Mouse (Mus musculus) heart, embryonic 15.5 days (tissue): ENCODE results near the gene Slc22a23. TPM values are rescaled to one million over a fixed set of nuclear protein-coding genes. Genes with fewer than 3 reads are reported as not detected.

ENCODE experiments used
- ATAC-seq: fragments of 200-750 bp; cut with Nextera tagmentation; replicated peaks from 2 replicates; pipeline ENCODE4 v1.8.0; 2017; ENCODE audit warnings: low read depth, moderate TSS enrichment; ENCODE audit not compliant: insufficient number of reproducible peaks, insufficient read depth, low FRiP score
- H3K27ac ChIP-seq: fragments of 300-500 bp; sonication (generic); 2 replicates; pipeline ENCODE4 v1.5.1; 2015; ENCODE audit warnings: mild to moderate bottlenecking, inconsistent platforms
- H3K27me3 ChIP-seq: fragments of 300-500 bp; sonication (generic); 2 replicates; pipeline ENCODE4 v1.6.1; 2015; ENCODE audit warnings: inconsistent platforms
- H3K36me3 ChIP-seq: fragments of 300-500 bp; sonication (generic); 2 replicates; pipeline ENCODE4 v1.6.1; 2015; ENCODE audit warnings: mild to moderate bottlenecking, inconsistent platforms
- H3K4me1 ChIP-seq: fragments of 300-500 bp; sonication (generic); replicated peaks from 2 replicates; pipeline ENCODE4 v1.6.1; 2015; ENCODE audit warnings: inconsistent platforms
- H3K4me2 ChIP-seq: fragments of 300-500 bp; sonication (generic); 2 replicates; pipeline ENCODE4 v1.6.1; 2015; ENCODE audit warnings: inconsistent platforms, mild to moderate bottlenecking, moderate library complexity
- H3K4me3 ChIP-seq: fragments of 300-500 bp; sonication (generic); 2 replicates; pipeline ENCODE4 v1.5.1; 2015; ENCODE audit warnings: mild to moderate bottlenecking, inconsistent platforms
- H3K9ac ChIP-seq: fragments of 300-500 bp; sonication (generic); 2 replicates; pipeline ENCODE4 v1.6.1; 2015; ENCODE audit warnings: mild to moderate bottlenecking, inconsistent platforms
- H3K9me3 ChIP-seq: fragments of 300-500 bp; sonication (generic); replicated peaks from 2 replicates; pipeline ENCODE4 v1.6.1; 2016; ENCODE audit warnings: inconsistent platforms
- WGBS: fragments of 180-500 bp; shearing (Covaris S2); methylation state at CpG from one replicate; pipeline ENCODE4 v1.1.7; 2015; ENCODE audit warnings: mixed read lengths; 5-methylcytosine and 5-hydroxymethylcytosine counted together
- polyA plus RNA-seq: library from polyadenylated mRNA; unstranded; fragments of >200 nt; fragmentation: Nextera tagmentation; extraction: Ambion mirVana; gene quantifications from 2 replicates; pipeline ENCODE4 v1.2.1, GENCODE M21; 2015

Gene Slc22a23
- polyA plus RNA-seq, 1 experiment from 2014 or later: 2.5 TPM

DNA sequence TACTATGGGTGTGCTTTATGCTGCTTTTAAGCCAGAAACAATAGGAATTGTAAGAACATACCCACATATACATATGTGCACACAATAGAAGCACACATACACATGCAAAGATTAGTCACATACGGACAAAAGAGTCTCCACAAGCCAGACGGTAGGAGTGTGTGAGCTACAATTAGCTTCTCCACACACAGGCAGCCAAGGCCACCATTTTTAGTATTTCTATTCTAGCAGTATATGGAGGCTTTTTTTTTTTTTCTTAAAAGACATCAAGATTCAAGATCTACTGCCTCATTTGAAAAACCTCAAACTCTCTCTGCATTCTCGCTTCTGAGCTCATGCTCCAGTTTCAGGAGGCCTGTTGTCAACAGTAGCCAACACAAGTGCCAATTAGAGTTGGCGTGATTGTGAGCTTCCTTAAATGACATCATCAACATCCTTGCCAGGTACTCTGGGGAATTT lies 31.9 kb downstream of the Slc22a23 start:
- Histone ChIP-seq H3K27me3 (no peaks in the 10 kb centered on the region), H3K4me1 (0 out of 2 replicates have a peak, but pooled peaks cover 2% of the 10 kb centered on the region), H3K9me3 (no peaks in the 10 kb centered on the region), H3K4me3 (no peak overlapping the region), H3K27ac (no peak overlapping the region), H3K4me2 (no peak overlapping the region), H3K9ac (no peak overlapping the region), H3K36me3 (no peaks in the 10 kb centered on the region)
- 58% methylated on average over 4 of the region's 4 CpGs for WGBS
- no peak for ATAC-seq

DNA sequence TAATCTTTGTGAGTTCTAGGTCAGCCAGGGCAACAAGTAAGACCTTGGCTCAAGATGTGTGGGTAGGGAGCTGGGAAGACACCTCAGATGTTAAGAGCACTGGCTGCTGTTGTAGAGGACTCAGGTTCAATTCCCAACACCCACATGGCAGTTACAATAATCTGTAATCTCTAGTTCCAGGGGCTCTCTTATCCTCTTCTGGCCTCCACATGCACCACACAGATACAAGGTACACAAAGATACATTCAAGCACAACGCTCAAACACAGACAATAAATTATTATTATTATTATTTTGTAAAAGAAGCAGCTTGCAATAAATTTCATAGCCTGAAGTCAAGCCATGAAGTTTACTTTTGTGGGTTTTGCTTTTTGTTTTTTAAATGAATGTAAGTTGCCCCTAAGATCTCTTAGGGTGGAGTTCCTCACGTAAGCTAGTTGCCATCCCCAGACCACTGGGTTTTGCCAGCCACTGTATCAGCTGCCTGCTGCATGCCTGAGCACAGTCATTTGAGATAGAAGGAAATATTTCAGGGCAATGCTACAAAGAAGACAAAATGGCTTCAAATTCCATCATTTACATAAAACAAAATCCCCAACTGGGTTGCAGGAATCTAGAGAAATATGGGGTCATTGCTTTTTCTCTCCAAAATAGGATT lies 32.5 kb downstream of the Slc22a23 start:
- Histone ChIP-seq H3K36me3 (no peaks in the 10 kb centered on the region), H3K4me3 (no peak overlapping the region), H3K27ac (no peak overlapping the region), H3K9me3 (no peaks in the 10 kb centered on the region), H3K4me1 (0 out of 2 replicates have a peak, but pooled peaks cover 2% of the 10 kb centered on the region), H3K4me2 (no peak overlapping the region), H3K9ac (no peak overlapping the region), H3K27me3 (no peaks in the 10 kb centered on the region)
- no peak for ATAC-seq
- 78% methylated on average over 2 of the region's 2 CpGs for WGBS

DNA sequence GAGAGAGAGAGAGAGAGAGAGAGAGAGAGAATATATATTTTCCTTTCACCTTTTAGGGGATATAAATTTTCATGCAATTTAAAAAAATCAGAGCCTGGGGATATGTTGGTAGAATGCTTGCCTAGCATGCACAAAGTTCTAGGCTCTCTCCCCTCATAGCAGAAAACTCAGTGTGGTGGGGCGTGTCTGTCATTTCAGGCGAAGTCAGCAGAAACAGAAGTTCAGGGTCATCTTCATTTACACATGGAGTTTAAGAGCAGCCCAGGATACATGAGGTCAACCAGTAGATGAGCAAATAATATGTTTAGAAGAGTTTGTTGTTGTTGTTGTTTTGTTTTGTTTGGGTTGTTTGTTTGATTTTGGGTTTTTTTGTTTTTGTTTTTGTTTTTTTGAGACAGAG lies 33.4 kb downstream of the Slc22a23 start:
- 0 out of 2 replicates have a peak, but pooled peaks cover under 1% of the 10 kb centered on the region for H3K4me1 ChIP-seq
- H3K9ac ChIP-seq: no peak overlapping the region
- no peaks in the 10 kb centered on the region for H3K27me3 ChIP-seq
- no peaks in the 10 kb centered on the region for H3K36me3 ChIP-seq
- H3K4me3 ChIP-seq: no peak overlapping the region
- ATAC-seq: no peak
- no peak overlapping the region for H3K4me2 ChIP-seq
- H3K27ac ChIP-seq: no peak overlapping the region
- H3K9me3 ChIP-seq: no peaks in the 10 kb centered on the region
- WGBS: 88% methylated on average over 2 of the region's 2 CpGs

DNA sequence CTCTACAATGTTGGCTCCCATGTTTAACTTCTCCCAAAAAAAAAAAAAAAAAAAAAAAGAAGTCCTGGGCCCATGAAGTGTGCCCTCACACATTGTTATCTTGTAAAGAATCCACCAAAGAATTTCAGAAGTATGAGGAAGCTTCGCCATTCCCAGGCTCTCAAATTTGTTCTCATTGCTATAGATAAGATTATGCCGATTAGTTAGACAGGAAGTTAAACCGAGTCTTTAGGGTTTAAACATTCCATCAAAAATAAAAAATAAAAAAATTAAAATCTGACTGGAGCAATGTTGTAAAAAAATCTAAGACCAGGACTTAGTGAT lies 36.4 kb downstream of the Slc22a23 start:
- Histone ChIP-seq H3K36me3 (no peaks in the 10 kb centered on the region), H3K4me2 (no peak overlapping the region), H3K4me1 (no peaks in the 10 kb centered on the region), H3K4me3 (no peak overlapping the region), H3K27me3 (no peaks in the 10 kb centered on the region), H3K9me3 (no peaks in the 10 kb centered on the region), H3K9ac (no peak overlapping the region), H3K27ac (no peak overlapping the region)
- ATAC-seq: no peak
- 48% methylated on average over 3 of the region's 3 CpGs for WGBS

DNA sequence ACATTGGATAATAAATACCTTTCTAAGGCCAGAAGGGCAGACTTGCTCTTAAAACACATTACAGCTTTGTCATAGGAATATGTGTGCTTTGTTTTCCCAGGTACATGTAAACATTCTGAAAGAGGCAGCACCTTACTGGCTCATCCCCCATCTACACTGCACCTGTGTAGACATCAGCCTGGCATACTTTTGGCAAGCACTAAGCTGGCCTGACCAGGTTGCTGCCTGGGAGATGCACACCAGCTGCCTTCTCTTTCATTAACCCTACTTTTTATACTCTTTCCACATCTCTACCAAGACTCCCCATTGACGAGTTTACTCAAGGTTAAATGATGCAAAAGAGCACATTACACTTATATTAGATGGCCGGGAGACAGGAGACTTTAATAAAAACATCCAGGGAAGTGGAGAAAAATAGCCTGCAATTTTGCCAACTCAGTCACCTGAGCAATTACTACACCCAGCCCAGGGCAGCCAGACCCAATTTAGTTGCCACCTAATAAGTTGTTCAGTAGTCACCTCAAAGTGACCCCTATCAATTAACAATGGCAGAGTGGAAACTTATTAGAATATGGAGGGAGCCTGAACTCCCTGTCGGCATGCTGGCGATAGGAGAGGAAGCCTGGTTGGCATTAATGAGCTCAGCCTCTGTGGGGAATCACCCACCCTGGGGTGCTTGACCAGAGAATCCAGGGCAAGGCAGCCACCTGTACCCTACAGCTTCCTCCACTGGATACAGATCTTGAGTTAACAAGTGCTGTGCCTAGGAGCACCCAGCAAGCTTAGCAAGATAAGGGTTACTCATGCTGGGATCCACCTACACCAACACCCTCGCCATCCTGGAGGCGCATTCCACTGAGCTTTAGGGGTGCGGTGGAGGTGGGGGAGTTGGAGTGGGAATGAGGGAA lies 37.0 kb downstream of the Slc22a23 start:
- no peak overlapping the region for H3K4me2 ChIP-seq

DNA sequence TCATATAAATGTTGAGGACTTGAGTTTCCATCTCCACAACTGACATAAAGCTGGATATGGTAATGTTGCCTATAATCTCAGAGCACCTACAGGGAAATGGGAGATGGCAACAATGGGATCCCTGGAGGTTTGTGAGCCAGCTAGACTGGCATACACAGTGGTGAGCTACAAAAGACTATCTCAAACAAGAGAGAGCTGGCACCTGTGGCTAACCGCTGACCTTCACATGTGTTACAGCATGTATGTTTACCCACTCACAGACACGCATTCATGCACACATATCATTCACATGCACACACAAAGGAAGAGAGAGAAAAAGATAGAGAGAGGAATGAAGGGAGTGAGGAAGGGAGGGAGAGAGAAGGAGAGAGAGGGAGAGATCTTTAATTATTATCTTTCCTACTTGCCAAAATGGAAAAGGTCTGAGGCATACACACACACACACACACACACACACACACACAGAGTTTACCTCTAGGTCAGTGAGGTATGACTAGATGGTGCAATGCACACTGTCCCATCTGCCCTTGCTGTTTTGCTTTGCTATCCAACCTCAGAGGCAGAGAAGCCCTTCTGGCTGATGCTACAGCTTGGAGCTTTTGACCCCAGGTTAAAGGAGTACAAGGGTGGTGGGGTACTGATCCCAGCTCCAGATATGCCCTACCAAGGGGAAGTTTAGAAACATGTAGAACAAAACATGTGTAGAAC lies 38.9 kb downstream of the Slc22a23 start:
- H3K27ac ChIP-seq: no peak overlapping the region

More for the DNA sequence above, 37.0 kb downstream of the Slc22a23 start:
- Histone ChIP-seq H3K9me3 (no peaks in the 10 kb centered on the region), H3K27ac (no peak overlapping the region), H3K4me1 (no peaks in the 10 kb centered on the region), H3K36me3 (no peaks in the 10 kb centered on the region), H3K9ac (no peak overlapping the region), H3K27me3 (no peaks in the 10 kb centered on the region), H3K4me3 (no peak overlapping the region)
- 68% methylated on average over 7 of the region's 7 CpGs for WGBS
- ATAC-seq: no peak

DNA sequence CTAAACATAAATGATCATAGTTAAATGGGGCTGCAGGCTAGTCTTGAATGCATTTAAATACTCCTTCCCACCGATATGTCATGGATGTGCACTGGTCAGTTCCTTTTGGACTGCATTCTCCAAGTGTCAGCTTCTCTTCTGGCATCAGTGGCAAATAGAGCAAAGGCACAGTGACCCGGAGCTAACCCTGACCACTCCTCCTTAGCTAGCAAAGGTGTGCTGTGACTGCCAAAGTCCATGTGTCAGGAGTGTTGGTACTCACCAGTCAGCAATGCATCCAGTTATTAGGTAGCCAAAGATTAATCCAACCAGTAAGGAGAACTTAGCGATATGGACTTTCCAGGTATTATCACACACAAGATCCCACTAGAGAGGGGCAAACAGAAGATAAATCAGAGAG lies 40.1 kb downstream of the Slc22a23 start:
- no peak for ATAC-seq
- no peak overlapping the region for H3K4me3 ChIP-seq
- H3K36me3 ChIP-seq: no peaks in the 10 kb centered on the region
- H3K9me3 ChIP-seq: no peaks in the 10 kb centered on the region
- WGBS: 86% methylated on average over 3 of the region's 3 CpGs
- no peak overlapping the region for H3K9ac ChIP-seq
- H3K27me3 ChIP-seq: no peaks in the 10 kb centered on the region
- H3K27ac ChIP-seq: no peak overlapping the region
- H3K4me1 ChIP-seq: no peaks in the 10 kb centered on the region
- H3K4me2 ChIP-seq: no peak overlapping the region

More for the DNA sequence above, 38.9 kb downstream of the Slc22a23 start:
- H3K9ac ChIP-seq: no peak overlapping the region
- H3K4me3 ChIP-seq: no peak overlapping the region
- no peaks in the 10 kb centered on the region for H3K4me1 ChIP-seq
- WGBS: 87% methylated on average over 2 of the region's 2 CpGs
- no peaks in the 10 kb centered on the region for H3K27me3 ChIP-seq
- ATAC-seq: no peak
- no peaks in the 10 kb centered on the region for H3K9me3 ChIP-seq
- no peak overlapping the region for H3K4me2 ChIP-seq
- no peaks in the 10 kb centered on the region for H3K36me3 ChIP-seq

DNA sequence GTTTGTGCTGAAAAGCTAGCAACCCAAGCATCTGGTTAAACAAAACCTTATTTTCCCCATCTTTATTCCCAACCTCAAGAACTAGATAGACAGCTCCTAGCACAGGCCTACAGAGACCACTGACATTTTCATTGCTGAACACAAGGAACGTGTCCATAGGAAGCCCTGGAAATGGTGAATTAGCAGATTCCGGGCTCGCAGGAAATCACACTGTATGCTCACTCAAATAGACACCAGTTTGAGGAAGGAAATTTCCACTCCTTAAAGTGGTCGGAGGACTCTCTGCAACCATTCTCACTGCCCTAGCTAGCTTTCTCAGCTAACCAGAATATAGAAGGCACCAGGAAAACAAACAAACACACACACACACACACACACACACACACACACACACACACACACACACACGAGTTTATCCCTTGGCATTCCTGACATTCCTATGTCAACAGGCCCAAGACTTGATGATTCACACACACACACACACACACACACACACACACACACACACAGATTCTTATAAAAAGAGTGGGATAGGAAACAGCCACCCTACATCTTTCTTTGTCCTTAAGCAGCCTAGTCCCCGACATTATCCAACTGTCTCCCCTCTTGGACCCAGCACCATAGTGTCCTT lies 41.5 kb downstream of the Slc22a23 start:
- Histone ChIP-seq H3K36me3 (no peaks in the 10 kb centered on the region), H3K4me3 (no peak overlapping the region), H3K4me1 (no peaks in the 10 kb centered on the region), H3K9ac (no peak overlapping the region), H3K27ac (no peak overlapping the region), H3K9me3 (no peaks in the 10 kb centered on the region), H3K4me2 (no peak overlapping the region), H3K27me3 (no peaks in the 10 kb centered on the region)
- 47% methylated on average over 6 of the region's 6 CpGs for WGBS
- no peak for ATAC-seq

GRCm38 (mm10) chr13:34301585-34301984 lies 43.4 kb downstream of the Slc22a23 start:
- Histone ChIP-seq H3K9me3 (no peaks in the 10 kb centered on the region), H3K27me3 (no peaks in the 10 kb centered on the region), H3K27ac (no peak overlapping the region), H3K9ac (no peak overlapping the region), H3K4me3 (no peak overlapping the region), H3K4me2 (no peak overlapping the region), H3K36me3 (no peaks in the 10 kb centered on the region), H3K4me1 (no peaks in the 10 kb centered on the region)
- no peak for ATAC-seq
- 46% methylated on average over 3 of the region's 3 CpGs for WGBS

GRCm38 (mm10) chr13:34299351-34300333 lies 45.3 kb downstream of the Slc22a23 start:
- no peak overlapping the region for H3K27ac ChIP-seq
- no peaks in the 10 kb centered on the region for H3K27me3 ChIP-seq
- no peak overlapping the region for H3K4me3 ChIP-seq
- H3K4me1 ChIP-seq: no peaks in the 10 kb centered on the region
- WGBS: 84% methylated on average over 7 of the region's 7 CpGs
- no peak for ATAC-seq
- no peaks in the 10 kb centered on the region for H3K9me3 ChIP-seq
- no peak overlapping the region for H3K4me2 ChIP-seq
- no peaks in the 10 kb centered on the region for H3K36me3 ChIP-seq
- no peak overlapping the region for H3K9ac ChIP-seq
